Mouse (Mus musculus) erythroblast, embryonic 14.5 days (primary cell): ENCODE measurements around the gene Bsn. TPM values are rescaled to one million over a fixed set of nuclear protein-coding genes. Genes with fewer than 3 reads are reported as not detected.

Source experiments
- H3K27me3 ChIP-seq: 2 replicates; pipeline ENCODE4 v1.6.1; 2012; ENCODE audit warnings: inconsistent platforms; ENCODE audit not compliant: control insufficient read depth
- H3K36me3 ChIP-seq: 2 replicates; pipeline ENCODE4 v1.6.1; 2012; ENCODE audit warnings: mild to moderate bottlenecking, inconsistent platforms; ENCODE audit not compliant: control insufficient read depth
- H3K4me1 ChIP-seq: 2 replicates; pipeline ENCODE4 v1.6.1; 2012; ENCODE audit warnings: inconsistent platforms; ENCODE audit not compliant: control insufficient read depth
- H3K4me3 ChIP-seq: replicated peaks from 2 replicates; pipeline ENCODE3; 2012; ENCODE audit warnings: moderate library complexity, mild to moderate bottlenecking, inconsistent platforms
- H3K9me3 ChIP-seq: 2 replicates; pipeline ENCODE4 v1.6.1; 2012; ENCODE audit warnings: low read length, inconsistent platforms, mixed read lengths; ENCODE audit not compliant: control insufficient read depth
- GATA1 ChIP-seq: IDR thresholded peaks from 2 replicates; pipeline ENCODE4 v1.6.1; 2012; ENCODE audit warnings: low read length, inconsistent platforms, mixed read lengths
- TAL1 ChIP-seq: IDR thresholded peaks from 3 replicates; pipeline ENCODE4 v1.6.1; 2012; ENCODE audit warnings: low read length, inconsistent platforms, mixed read lengths
- polyA plus RNA-seq: library from polyadenylated mRNA; stranded (reverse); fragments of >175 nt; gene quantifications from 2 replicates; pipeline ENCODE4 v1.2.3, GENCODE M21; 2012

Bsn gene
- polyA plus RNA-seq, 1 experiment, result 0.07 TPM

GRCm38 (mm10) chr9:108080168-108080567 lies 110.0 kb downstream of the Bsn start, which contains the start of gene Mst1:
Gene Mst1, plus strand, starts transcription at chr9:108080436.
- no peaks in the 10 kb centered on the region for H3K27me3 ChIP-seq
- no peaks in the 10 kb centered on the region for H3K9me3 ChIP-seq
- TF ChIP-seq GATA1 (no peak), TAL1 (no peak)
- H3K4me3 ChIP-seq, result peak within 1 kb of the TSS; percentile 92
- H3K4me1 ChIP-seq, result peaks cover 88% of the 10 kb centered on the region
- peaks cover 90% of the 10 kb centered on the region for H3K36me3 ChIP-seq

DNA sequence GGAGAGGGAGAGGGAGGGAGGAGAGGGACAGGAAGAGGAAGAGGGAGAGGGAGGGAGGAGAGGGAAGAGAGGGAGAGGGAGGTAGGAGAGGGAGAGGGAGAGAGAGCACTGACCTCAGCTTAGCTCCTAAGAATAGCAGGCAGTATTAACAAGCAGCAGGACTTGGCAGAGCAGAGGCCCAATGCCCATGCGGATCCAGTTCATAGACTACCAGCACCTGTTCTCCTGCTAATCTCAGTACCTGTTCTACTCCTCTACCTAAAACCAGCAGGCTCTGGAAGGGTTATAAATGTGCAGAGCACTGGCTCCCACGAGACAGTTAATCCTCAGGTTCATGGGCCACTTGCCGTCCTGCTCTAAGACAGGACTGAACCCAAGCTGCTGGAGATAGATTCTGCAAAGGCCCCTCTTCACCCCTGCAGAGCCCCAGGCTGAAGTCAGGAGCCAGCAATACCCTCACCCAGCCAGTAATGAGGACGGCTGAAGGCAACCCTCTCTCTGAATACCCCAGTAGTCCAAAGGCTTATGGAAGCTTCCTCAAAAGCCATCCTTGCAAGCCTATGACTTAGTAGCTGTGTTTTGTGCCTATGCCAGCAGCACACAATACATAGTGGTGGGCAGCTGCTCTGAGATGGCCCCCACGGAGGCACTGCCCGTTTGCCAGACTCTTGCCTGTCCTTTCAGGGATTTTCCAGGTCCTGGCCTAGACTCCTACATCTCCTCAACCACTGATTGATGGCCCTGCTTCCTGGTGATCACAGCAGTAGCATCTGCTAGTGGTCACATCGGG lies 116.8 kb downstream of the Bsn start:
- no peaks in the 10 kb centered on the region for H3K27me3 ChIP-seq
- peaks cover 98% of the 10 kb centered on the region for H3K36me3 ChIP-seq
- TF ChIP-seq TAL1, result no peak
- TF ChIP-seq GATA1, result no peak
- H3K9me3 ChIP-seq, result no peaks in the 10 kb centered on the region
- peak overlapping the region; percentile 10 for H3K4me3 ChIP-seq
- H3K4me1 ChIP-seq, result peaks cover 78% of the 10 kb centered on the region

DNA sequence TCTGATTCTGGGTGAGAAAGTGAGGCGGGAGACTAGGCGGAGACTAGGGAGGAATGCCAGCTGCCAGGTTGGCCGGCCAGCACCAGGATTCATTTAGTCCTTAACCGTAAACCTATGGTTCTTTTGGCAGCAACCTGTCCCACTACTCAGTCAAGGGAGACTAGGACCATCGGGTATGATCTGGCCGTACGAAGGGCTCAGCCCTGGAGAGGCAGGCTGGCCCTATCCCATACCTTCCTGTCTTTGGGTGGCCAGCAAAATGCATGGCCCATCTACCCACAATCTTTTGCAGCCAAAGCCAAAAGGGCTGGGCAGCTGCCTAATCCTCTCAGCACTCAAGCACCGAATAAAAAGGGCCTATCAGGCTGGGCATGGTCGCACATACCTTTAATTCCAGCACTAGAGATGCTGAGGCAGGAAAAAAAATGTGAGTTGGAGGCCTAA lies 117.7 kb downstream of the Bsn start:
- TF ChIP-seq GATA1, result no peak
- Histone ChIP-seq H3K4me3 (no peak overlapping the region), H3K9me3 (no peaks in the 10 kb centered on the region), H3K4me1 (peaks cover 78% of the 10 kb centered on the region), H3K36me3 (peaks cover 98% of the 10 kb centered on the region), H3K27me3 (no peaks in the 10 kb centered on the region)

DNA sequence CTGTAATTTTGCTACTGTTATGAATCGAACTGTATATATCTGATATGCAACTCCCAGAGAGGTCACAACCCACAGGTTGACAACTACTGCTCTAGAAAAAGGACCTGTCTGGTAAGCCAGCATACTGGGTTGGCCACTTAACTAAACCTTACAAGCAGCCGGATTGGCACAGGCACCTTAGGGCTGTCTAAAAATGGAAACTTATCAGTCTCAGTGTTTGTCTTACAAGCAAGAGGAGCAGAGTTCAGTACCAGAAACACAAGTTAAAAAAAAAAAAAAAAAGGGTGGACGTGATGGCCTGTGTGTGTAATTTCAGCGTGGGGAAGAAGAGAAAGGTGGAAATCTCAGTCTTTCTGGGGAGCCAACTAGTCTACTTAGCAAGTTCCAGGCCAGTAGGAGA lies 118.4 kb downstream of the Bsn start:
- peaks cover 98% of the 10 kb centered on the region for H3K36me3 ChIP-seq
- TF ChIP-seq TAL1, result no peak
- TF ChIP-seq GATA1, result no peak

GRCm38 (mm10) chr9:108069529-108069928 lies 120.7 kb downstream of the Bsn start:
- Histone ChIP-seq H3K36me3 (peaks cover 100% of the 10 kb centered on the region), H3K9me3 (no peaks in the 10 kb centered on the region), H3K4me3 (no peak overlapping the region), H3K4me1 (peaks cover 79% of the 10 kb centered on the region), H3K27me3 (no peaks in the 10 kb centered on the region)
- TF ChIP-seq TAL1 (no peak), GATA1 (no peak)

More for the DNA sequence above, 118.4 kb downstream of the Bsn start:
- H3K27me3 ChIP-seq, result no peaks in the 10 kb centered on the region
- peaks cover 77% of the 10 kb centered on the region for H3K4me1 ChIP-seq
- H3K4me3 ChIP-seq, result no peak overlapping the region
- no peaks in the 10 kb centered on the region for H3K9me3 ChIP-seq

DNA sequence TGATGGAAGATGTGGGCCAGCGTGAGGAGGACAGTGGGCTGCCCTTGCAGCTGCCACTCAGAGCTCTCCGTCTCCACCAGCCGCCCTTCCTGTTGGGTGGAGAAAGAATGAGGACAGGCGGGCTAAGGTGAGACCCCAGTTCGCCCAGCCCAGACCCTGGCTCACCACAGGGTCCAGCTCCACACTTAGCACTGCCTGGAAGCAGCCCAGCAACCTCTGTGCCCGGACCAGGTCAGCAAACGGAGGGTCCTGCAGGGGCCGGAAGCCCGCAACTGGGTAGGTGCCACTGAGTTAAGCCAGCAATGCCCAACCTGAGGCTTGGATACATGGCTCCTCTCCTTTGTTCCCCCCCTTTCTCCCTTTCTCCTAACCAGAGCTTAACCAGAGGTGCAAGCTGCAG lies 121.2 kb downstream of the Bsn start:
- Histone ChIP-seq H3K4me1 (peaks cover 76% of the 10 kb centered on the region), H3K36me3 (peaks cover 100% of the 10 kb centered on the region), H3K27me3 (no peaks in the 10 kb centered on the region), H3K9me3 (no peaks in the 10 kb centered on the region), H3K4me3 (no peak overlapping the region)
- TF ChIP-seq TAL1, result no peak
- TF ChIP-seq GATA1, result no peak

DNA sequence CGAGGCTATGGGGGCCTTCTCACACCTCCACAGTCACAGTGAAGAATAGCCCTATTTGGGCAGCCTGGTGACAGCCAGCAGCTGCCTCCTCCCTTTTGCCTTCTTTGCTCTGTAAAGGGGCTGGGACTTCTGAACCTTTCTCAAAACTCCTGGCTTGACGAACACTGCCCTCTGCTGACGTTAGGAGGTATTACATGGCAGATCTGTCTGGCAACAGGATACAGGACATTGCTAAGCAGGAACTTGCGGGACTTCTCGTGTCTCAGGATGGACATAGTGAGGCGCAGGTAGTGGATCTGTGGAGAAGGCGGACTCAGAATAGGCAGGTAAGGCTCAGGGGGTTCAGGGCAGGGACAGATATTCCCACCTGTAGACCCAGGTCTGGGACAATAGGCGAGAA lies 122.3 kb downstream of the Bsn start:
- Histone ChIP-seq H3K27me3 (no peaks in the 10 kb centered on the region), H3K9me3 (no peaks in the 10 kb centered on the region), H3K4me3 (no peak overlapping the region), H3K4me1 (peaks cover 73% of the 10 kb centered on the region), H3K36me3 (peaks cover 100% of the 10 kb centered on the region)
- TF ChIP-seq GATA1 (no peak), TAL1 (no peak)

- Histone ChIP-seq H3K27me3 (no peaks in the 10 kb centered on the region), H3K9me3 (no peaks in the 10 kb centered on the region), H3K4me3 (no peak overlapping the region), H3K4me1 (peaks cover 73% of the 10 kb centered on the region), H3K36me3 (peaks cover 100% of the 10 kb centered on the region)
- no peak for TF ChIP-seq GATA1
- TF ChIP-seq TAL1, result no peak
These were observed 123.0 kb downstream of the Bsn start for GRCm38 (mm10) chr9:108067199-108067598.

- TF ChIP-seq TAL1, result no peak
- TF ChIP-seq GATA1, result no peak
- H3K4me1 ChIP-seq, result peaks cover 68% of the 10 kb centered on the region
- peaks cover 100% of the 10 kb centered on the region for H3K36me3 ChIP-seq
These were observed 124.6 kb downstream of the Bsn start for GRCm38 (mm10) chr9:108065491-108066011.

DNA sequence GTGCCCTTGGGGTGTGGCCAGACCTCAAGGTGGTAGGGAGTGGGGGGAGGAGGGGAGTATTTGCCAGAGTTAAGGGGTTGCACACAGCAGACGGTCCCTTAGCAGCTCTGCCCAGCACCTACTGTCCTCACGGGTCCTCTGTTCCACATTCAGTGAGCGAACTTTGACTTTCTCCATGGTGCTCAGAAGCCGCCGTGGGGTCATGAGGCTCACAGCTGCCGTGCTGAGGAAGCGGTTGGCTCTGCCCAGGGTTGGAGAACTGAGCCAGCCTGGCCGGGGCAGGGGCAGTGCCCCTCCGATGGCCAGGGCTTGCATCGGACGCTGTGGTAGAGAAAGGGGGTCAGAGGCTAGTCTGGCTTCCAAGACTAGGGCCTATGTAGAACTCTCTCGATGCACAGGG lies 126.8 kb downstream of the Bsn start:
- no peak overlapping the region for H3K4me3 ChIP-seq
- no peak for TF ChIP-seq GATA1
- no peak for TF ChIP-seq TAL1
- H3K4me1 ChIP-seq, result peaks cover 54% of the 10 kb centered on the region
- H3K36me3 ChIP-seq, result peaks cover 100% of the 10 kb centered on the region
- H3K27me3 ChIP-seq, result no peaks in the 10 kb centered on the region; the same call in 1 of the 2 replicates
- no peaks in the 10 kb centered on the region for H3K9me3 ChIP-seq

More at GRCm38 (mm10) chr9:108065491-108066011, 124.6 kb downstream of the Bsn start:
- no peaks in the 10 kb centered on the region for H3K9me3 ChIP-seq
- H3K4me3 ChIP-seq, result no peak overlapping the region
- no peaks in the 10 kb centered on the region for H3K27me3 ChIP-seq
